Mouse (Mus musculus): ENCODE results near the gene Ldah.
"Not testable (repeated sequence)": the region's sequence is repeated elsewhere in the genome, so short reads cannot be mapped to it uniquely, and the experiment has no call there.

Ldah gene

DNA sequence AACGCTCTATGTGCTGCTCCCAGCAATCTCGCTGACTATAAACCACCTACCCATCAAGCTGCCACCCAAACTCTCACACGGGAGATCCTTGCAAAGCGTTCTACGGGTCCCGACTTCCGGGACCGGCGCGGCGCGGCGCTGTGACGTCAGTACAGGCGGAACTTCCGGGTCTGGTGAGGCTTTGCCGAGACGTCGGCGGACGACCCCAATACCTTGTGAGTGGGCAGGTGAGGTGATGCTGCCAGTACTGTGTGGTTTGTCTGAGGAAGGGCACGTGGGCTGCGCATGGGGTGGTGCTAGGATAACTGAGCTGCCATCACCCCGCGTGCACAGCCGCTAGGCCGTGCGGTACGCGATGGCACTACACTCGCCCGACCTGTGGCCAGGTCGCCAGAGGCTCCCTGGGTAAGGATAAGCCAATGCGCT, at the start of gene Ldah:
Gene Ldah (plus strand): TSS at position 130 of the 426 bp plus-strand sequence.
- DNase-seq = peak; percentile 90

GRCm38 (mm10) chr12:8167743-8168142, 40.2 kb upstream of the Ldah start:
- no peak for DNase-seq

GRCm38 (mm10) chr12:8180921-8181320, 27.0 kb upstream of the Ldah start:
- DNase-seq = no peak

DNA sequence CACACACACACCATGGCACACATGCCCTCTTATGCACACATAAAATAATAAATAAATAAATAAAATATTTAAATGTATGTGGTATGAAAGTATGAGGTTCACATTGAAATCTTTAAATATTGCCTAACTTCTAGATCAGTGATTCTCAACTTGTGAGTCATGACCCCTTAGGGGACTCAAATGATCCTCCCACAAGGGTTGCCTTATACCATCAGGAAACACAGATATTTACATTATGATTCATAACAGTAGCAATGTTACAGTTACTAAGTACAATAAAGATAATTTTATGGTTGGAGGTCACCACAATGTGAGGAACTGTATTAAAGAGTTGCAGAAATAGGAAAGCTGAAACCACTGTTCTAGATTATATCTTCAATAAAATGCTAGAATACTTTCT, 26.2 kb upstream of the Ldah start:
- DNase-seq = no peak

DNA sequence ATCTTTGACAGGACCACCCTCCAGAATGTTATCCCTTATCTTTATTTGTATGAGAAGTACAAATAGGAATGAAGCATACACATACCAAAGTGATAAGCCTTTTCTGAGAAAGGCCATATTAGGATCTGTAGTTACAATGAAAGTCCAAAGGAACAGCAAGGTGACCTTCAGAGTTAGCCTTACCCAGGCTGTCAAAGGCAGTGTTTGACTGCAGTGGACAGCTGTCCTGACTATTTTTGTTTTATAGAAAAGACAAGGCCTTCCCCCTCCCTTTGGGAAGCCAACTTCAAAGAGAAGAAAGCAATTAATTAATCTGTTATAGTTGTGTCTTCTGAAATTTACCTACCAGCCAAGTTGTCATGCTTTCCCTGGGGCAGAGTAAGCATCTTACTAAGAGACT, 23.4 kb upstream of the Ldah start:
- no peak for DNase-seq

- no peak for DNase-seq
Measured at GRCm38 (mm10) chr12:8188161-8188560, 19.7 kb upstream of the Ldah start.

- not testable (repeated sequence) for DNase-seq
Measured at GRCm38 (mm10) chr12:8188796-8189535, 18.9 kb upstream of the Ldah start.

GRCm38 (mm10) chr12:8189722-8190121, 18.2 kb upstream of the Ldah start:
- DNase-seq = no peak

DNA sequence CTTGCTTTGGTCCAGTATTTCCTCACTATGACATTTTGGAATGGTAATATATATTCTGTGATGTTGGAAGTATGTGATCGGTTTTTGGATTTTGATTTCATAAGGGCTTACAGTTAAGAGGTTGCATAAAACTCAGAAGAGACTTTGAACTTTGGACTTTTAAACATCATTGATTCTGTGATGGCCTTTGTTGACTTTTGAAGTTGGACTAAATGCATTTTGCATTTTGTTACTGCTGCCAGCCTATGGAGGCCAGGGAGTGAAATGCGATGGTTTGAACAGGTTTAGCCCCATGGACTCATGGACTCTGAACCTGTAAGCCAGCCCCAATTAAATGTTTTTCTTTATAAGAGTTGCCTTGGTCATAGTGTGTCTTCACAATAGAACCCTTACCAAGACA, 2.2 kb upstream of the Ldah start:
- no peak for DNase-seq

- no peak for DNase-seq
Measured at GRCm38 (mm10) chr12:8207578-8207977, 329 bp upstream of the Ldah start.

- DNase-seq = peak; percentile 21
Measured at GRCm38 (mm10) chr12:8216392-8217280, 8.7 kb downstream of the Ldah start.

- DNase-seq = no peak
Measured at GRCm38 (mm10) chr12:8223036-8223435, 15.1 kb downstream of the Ldah start.

- no peak for DNase-seq
Measured at GRCm38 (mm10) chr12:8231101-8231500, 23.2 kb downstream of the Ldah start.

- peak; percentile 36 for DNase-seq
Measured at GRCm38 (mm10) chr12:8232679-8233078, 24.8 kb downstream of the Ldah start.

DNA sequence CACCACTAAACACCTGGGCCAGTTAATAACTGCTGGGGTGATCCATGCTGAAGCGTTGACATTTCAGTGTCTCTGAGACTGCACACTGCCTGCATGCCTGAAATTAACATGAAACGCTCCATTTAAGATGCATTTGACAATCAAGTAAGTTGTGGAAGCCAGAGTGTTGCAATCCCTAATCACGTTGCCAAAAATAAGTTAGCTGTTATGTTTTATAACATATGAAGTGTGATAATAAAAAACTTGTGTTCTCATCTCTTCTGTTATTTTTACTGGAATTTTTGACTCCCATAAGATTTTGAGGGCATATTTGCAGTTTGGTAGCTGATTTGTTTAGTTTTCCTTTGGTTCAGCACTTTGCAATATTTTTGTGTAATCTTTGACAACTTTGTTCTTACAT, 34.3 kb downstream of the Ldah start:
- DNase-seq = no peak

DNA sequence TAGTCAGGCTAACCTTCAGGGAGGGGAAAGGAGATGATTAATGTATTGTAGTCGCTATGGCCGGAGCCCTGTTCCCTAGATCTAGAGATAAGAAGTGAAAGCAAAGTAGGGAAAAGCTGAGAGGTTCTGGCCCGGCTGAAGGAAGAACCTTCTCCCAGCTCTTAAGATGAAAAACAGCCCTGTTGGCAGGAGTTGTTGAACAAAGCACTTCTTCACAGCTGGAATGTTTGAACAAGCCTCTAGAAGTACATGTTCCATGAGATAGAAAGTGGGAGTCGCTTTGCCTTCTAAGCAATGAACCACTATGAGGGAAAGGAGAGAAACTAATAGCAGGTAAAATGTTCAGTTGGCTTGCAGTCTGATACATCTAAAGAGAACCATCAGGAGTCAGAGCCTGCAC, 36.8 kb downstream of the Ldah start:
- DNase-seq = no peak

DNA sequence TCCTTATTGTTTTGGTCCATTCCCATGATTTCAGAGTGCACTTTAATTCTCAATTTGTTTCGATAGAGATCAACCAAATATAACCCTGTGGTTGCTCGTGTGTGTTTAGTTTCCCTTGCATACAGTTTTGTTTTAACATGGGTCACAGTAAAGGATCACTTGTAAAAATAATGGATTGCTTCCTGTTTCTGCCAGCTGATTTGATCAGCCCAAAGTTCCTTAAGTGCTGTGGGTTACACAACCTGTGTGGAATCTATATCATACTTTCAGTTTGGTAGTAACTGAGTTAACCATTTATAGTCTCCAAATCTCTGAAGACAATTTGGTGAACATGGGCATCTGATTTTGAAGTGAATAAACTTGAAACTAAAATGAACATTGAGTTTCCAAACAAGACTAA, 52.4 kb downstream of the Ldah start:
- no peak for DNase-seq

GRCm38 (mm10) chr12:8266311-8266710, 58.4 kb downstream of the Ldah start:
- no peak for DNase-seq

DNA sequence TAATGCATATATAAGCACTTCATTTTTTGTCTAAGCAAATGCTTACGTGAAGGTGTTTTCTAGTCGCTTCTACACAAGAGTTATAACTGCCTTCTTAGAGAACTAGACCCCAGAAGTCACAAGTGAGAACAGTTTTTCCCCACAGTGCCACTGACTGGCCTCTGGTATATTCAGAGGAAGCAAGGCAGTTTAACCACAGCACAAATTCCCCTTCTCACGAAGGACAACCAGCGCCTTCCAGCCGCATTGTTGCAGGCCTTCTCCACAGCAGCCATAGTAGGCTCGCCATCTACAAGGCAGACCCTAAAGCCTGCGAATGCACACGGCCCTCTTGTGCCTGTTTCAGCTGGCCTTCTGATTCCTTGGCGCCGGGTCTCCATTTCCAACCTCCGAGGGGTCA, 61.7 kb downstream of the Ldah start:
- DNase-seq = no peak

- DNase-seq = no peak
Measured at GRCm38 (mm10) chr12:8271405-8271804, 63.5 kb downstream of the Ldah start.

DNA sequence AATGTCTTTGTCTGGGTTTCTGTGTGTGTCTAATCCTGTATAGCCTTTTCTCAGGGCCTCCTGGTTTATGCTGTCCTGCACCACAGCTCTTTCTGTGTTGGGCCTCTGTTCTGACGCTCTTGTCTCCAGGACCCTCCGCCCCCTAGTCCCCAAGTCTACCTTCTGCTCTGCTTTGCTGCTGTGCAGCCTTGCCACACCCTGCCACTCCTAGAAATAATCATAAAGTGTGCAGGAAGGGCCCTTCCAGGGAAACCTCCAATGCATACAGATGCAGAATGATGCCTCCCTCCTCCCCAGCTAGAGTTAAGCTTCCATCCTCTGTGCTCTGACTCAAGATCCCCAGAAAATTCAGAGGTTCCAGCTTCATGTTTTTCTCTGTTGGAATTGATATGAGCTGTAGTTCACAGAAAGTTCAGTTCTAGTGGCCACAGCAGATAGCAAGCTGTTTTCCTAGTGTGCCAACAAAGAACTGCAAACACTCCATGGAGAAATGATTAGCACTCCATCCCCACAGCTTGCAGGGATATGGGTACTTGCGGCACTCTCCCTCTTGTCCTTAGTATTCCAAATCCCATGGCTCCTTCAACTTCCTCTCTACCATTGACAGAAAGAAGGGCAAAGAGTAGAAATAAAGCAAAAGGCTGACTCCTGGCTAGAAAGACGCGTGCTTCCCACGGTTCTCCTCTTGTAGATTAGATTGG, 65.7 kb downstream of the Ldah start:
- DNase-seq = no peak

DNA sequence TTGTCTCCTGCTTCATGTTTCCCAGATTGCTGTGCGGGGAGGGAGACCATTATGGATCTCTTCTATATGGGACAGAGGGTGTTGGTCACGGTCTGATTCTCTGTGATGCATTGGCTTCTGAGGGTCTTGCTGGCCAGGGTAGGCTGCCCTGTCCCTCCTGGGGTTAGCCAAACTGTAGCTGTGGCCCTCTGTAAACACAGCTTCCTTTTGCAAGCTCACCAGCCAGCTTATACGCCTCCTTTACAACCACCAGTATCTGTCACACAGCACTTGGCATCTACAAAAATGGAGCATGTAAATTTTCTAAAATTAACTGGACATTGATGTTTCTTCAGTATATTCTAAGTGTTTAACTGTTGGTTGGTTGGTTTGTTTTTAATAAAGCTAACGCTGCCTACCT, 67.5 kb downstream of the Ldah start:
- no peak for DNase-seq

DNA sequence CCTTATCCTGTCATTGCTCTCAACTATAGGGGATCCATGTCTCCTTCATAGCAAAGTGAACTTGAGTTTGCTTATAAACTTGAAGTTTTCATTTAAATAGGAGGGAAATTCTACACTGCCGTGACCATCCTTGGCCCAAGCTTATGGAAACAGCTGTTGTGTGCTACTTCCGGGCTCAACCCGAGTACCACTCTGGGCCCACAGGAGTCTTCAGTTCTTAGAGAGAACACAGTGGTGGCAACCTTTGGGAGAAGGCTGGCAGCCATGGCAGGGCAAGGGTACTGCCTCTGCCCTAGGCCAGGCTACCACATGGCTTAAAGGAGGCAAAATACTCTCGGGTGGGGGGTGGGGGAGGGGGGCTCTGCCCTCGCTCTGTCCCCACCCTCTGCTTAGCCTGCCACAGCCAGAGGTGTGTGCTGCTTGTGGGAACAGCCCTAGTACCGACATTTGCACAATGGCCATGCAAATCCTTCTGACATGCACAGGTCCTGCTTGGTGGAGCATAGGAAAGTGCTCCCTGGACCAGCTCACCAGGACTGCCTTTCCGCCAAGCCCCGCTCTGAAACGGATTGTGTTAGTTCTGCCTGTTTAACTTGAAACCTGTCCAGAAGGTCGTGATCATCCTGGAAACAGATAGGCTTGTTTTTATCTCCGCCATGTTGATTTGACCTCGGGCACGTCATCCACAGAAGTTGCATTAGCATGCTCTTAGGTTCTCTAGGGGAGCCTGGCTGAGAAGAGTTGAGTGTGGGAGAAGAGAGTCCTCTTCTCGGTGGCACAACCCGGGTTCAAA, 73.5 kb downstream of the Ldah start:
- no peak for DNase-seq
